Mouse (Mus musculus): ENCODE data around the gene Slc25a36. TPM values are rescaled to one million over a fixed set of nuclear protein-coding genes. Genes with fewer than 3 reads are reported as not detected.

Slc25a36 gene
- polyA plus RNA-seq, 1 experiment from 2014 or later, result 45.1 TPM

- H3K4me3 ChIP-seq (ENCODE audit: low read length), result no peak overlapping the region
- no peaks in the 10 kb centered on the region for H3K4me1 ChIP-seq (ENCODE audit: control insufficient read depth, insufficient read depth, low read length)
- H3K4me2 ChIP-seq (ENCODE audit: low read depth, low read length), result no peak overlapping the region
- no peaks in the 10 kb centered on the region for H3K9me3 ChIP-seq (ENCODE audit: control insufficient read depth, low read length)
- H3K27ac ChIP-seq (ENCODE audit: low read length), result no peak overlapping the region
- H3K9ac ChIP-seq (ENCODE audit: low read depth, low read length), result no peak overlapping the region
- no peaks in the 10 kb centered on the region for H3K36me3 ChIP-seq (ENCODE audit: control insufficient read depth, insufficient read depth, low read length)
- WGBS, result 55% methylated on average over 5 of the region's 5 CpGs
- H3K27me3 ChIP-seq (replicated peaks; ENCODE audit: control insufficient read depth, insufficient read depth, low read length), result no peaks in the 10 kb centered on the region
- ATAC-seq, result no peak
Observed at GRCm38 (mm10) chr9:97065216-97065615, 45.7 kb downstream of the Slc25a36 start.

GRCm38 (mm10) chr9:97064161-97064560 lies 46.8 kb downstream of the Slc25a36 start:
- Histone ChIP-seq H3K9me3 (ENCODE audit: control insufficient read depth, low read length) (no peaks in the 10 kb centered on the region), H3K4me2 (ENCODE audit: low read depth, low read length) (no peak overlapping the region), H3K4me3 (ENCODE audit: low read length) (no peak overlapping the region), H3K27me3 (replicated peaks; ENCODE audit: control insufficient read depth, insufficient read depth, low read length) (no peaks in the 10 kb centered on the region), H3K4me1 (ENCODE audit: control insufficient read depth, insufficient read depth, low read length) (no peaks in the 10 kb centered on the region), H3K9ac (ENCODE audit: low read depth, low read length) (no peak overlapping the region), H3K36me3 (ENCODE audit: control insufficient read depth, insufficient read depth, low read length) (no peaks in the 10 kb centered on the region), H3K27ac (ENCODE audit: low read length) (no peak overlapping the region)
- WGBS, result 91% methylated on average over 1 of the region's 1 CpGs
- no peak for ATAC-seq

- Histone ChIP-seq H3K9me3 (ENCODE audit: control insufficient read depth, low read length) (no peaks in the 10 kb centered on the region), H3K4me2 (ENCODE audit: low read depth, low read length) (no peak overlapping the region), H3K27me3 (replicated peaks; ENCODE audit: control insufficient read depth, insufficient read depth, low read length) (no peaks in the 10 kb centered on the region), H3K4me1 (ENCODE audit: control insufficient read depth, insufficient read depth, low read length) (no peaks in the 10 kb centered on the region), H3K36me3 (ENCODE audit: control insufficient read depth, insufficient read depth, low read length) (no peaks in the 10 kb centered on the region), H3K4me3 (ENCODE audit: low read length) (no peak overlapping the region), H3K9ac (ENCODE audit: low read depth, low read length) (no peak overlapping the region), H3K27ac (ENCODE audit: low read length) (no peak overlapping the region)
- WGBS, result 90% methylated on average over 9 of the region's 9 CpGs
- no peak for ATAC-seq
Observed at GRCm38 (mm10) chr9:97061696-97062095, 49.3 kb downstream of the Slc25a36 start.

- Histone ChIP-seq H3K9me3 (ENCODE audit: control insufficient read depth, low read length) (no peaks in the 10 kb centered on the region), H3K4me3 (ENCODE audit: low read length) (0 out of 2 replicates have a peak overlapping the region, but pooled peaks have one; percentile 12), H3K27ac (ENCODE audit: low read length) (no peak overlapping the region), H3K4me1 (ENCODE audit: control insufficient read depth, insufficient read depth, low read length) (0 out of 2 replicates have a peak, but pooled peaks cover 5% of the 10 kb centered on the region), H3K4me2 (ENCODE audit: low read depth, low read length) (peak overlapping the region; percentile 40), H3K36me3 (ENCODE audit: control insufficient read depth, insufficient read depth, low read length) (no peaks in the 10 kb centered on the region), H3K27me3 (replicated peaks; ENCODE audit: control insufficient read depth, insufficient read depth, low read length) (no peaks in the 10 kb centered on the region), H3K9ac (ENCODE audit: low read depth, low read length) (0 out of 2 replicates have a peak overlapping the region, but pooled peaks have one; percentile 2)
- peak; percentile 33; the same call in 1 of the 2 replicates for ATAC-seq
- 32% methylated on average over 18 of the region's 18 CpGs for WGBS
Observed at GRCm38 (mm10) chr9:97056541-97057338, 54.2 kb downstream of the Slc25a36 start.

- Histone ChIP-seq H3K9ac (ENCODE audit: low read depth, low read length) (no peak overlapping the region), H3K27me3 (replicated peaks; ENCODE audit: control insufficient read depth, insufficient read depth, low read length) (no peaks in the 10 kb centered on the region), H3K4me2 (ENCODE audit: low read depth, low read length) (no peak overlapping the region), H3K27ac (ENCODE audit: low read length) (no peak overlapping the region), H3K36me3 (ENCODE audit: control insufficient read depth, insufficient read depth, low read length) (no peaks in the 10 kb centered on the region), H3K4me3 (ENCODE audit: low read length) (no peak overlapping the region), H3K4me1 (ENCODE audit: control insufficient read depth, insufficient read depth, low read length) (0 out of 2 replicates have a peak, but pooled peaks cover 5% of the 10 kb centered on the region), H3K9me3 (ENCODE audit: control insufficient read depth, low read length) (no peaks in the 10 kb centered on the region)
- WGBS, result 56% methylated on average over 14 of the region's 14 CpGs
- peak; percentile 48; the same call in 1 of the 2 replicates for ATAC-seq
Observed at GRCm38 (mm10) chr9:97055906-97056305, 55.1 kb downstream of the Slc25a36 start.

- Histone ChIP-seq H3K27me3 (replicated peaks; ENCODE audit: control insufficient read depth, insufficient read depth, low read length) (no peaks in the 10 kb centered on the region), H3K4me1 (ENCODE audit: control insufficient read depth, insufficient read depth, low read length) (0 out of 2 replicates have a peak, but pooled peaks cover 5% of the 10 kb centered on the region), H3K9me3 (ENCODE audit: control insufficient read depth, low read length) (no peaks in the 10 kb centered on the region), H3K9ac (ENCODE audit: low read depth, low read length) (no peak overlapping the region), H3K4me3 (ENCODE audit: low read length) (no peak overlapping the region), H3K4me2 (ENCODE audit: low read depth, low read length) (no peak overlapping the region), H3K36me3 (ENCODE audit: control insufficient read depth, insufficient read depth, low read length) (no peaks in the 10 kb centered on the region), H3K27ac (ENCODE audit: low read length) (no peak overlapping the region)
- 48% methylated on average over 8 of the region's 8 CpGs for WGBS
- ATAC-seq, result no peak
Observed at GRCm38 (mm10) chr9:97051176-97051575, 59.8 kb downstream of the Slc25a36 start.

GRCm38 (mm10) chr9:97046240-97046639 lies 64.7 kb downstream of the Slc25a36 start:
- 86% methylated on average over 4 of the region's 4 CpGs for WGBS
- Histone ChIP-seq H3K4me1 (ENCODE audit: control insufficient read depth, insufficient read depth, low read length) (no peaks in the 10 kb centered on the region), H3K36me3 (ENCODE audit: control insufficient read depth, insufficient read depth, low read length) (no peaks in the 10 kb centered on the region), H3K4me2 (ENCODE audit: low read depth, low read length) (no peak overlapping the region), H3K27ac (ENCODE audit: low read length) (no peak overlapping the region), H3K9me3 (ENCODE audit: control insufficient read depth, low read length) (no peaks in the 10 kb centered on the region), H3K27me3 (replicated peaks; ENCODE audit: control insufficient read depth, insufficient read depth, low read length) (no peaks in the 10 kb centered on the region), H3K9ac (ENCODE audit: low read depth, low read length) (no peak overlapping the region), H3K4me3 (ENCODE audit: low read length) (no peak overlapping the region)
- ATAC-seq, result no peak

- H3K36me3 ChIP-seq (ENCODE audit: control insufficient read depth, insufficient read depth, low read length), result no peaks in the 10 kb centered on the region
- H3K4me1 ChIP-seq (ENCODE audit: control insufficient read depth, insufficient read depth, low read length), result no peaks in the 10 kb centered on the region
- WGBS, result 81% methylated on average over 8 of the region's 8 CpGs
- H3K4me3 ChIP-seq (ENCODE audit: low read length), result no peak overlapping the region
- no peaks in the 10 kb centered on the region; the same call in 1 of the 2 replicates for H3K27me3 ChIP-seq (replicated peaks; ENCODE audit: control insufficient read depth, insufficient read depth, low read length)
- H3K4me2 ChIP-seq (ENCODE audit: low read depth, low read length), result no peak overlapping the region
- no peak overlapping the region for H3K27ac ChIP-seq (ENCODE audit: low read length)
- no peak for ATAC-seq
- no peak overlapping the region for H3K9ac ChIP-seq (ENCODE audit: low read depth, low read length)
- no peaks in the 10 kb centered on the region for H3K9me3 ChIP-seq (ENCODE audit: control insufficient read depth, low read length)
Observed at GRCm38 (mm10) chr9:97041633-97042032, 69.3 kb downstream of the Slc25a36 start.

- Histone ChIP-seq H3K36me3 (ENCODE audit: control insufficient read depth, insufficient read depth, low read length) (no peaks in the 10 kb centered on the region), H3K4me2 (ENCODE audit: low read depth, low read length) (no peak overlapping the region), H3K4me3 (ENCODE audit: low read length) (no peak overlapping the region), H3K27me3 (replicated peaks; ENCODE audit: control insufficient read depth, insufficient read depth, low read length) (no peaks in the 10 kb centered on the region; the same call in 1 of the 2 replicates), H3K4me1 (ENCODE audit: control insufficient read depth, insufficient read depth, low read length) (no peaks in the 10 kb centered on the region), H3K9ac (ENCODE audit: low read depth, low read length) (no peak overlapping the region), H3K27ac (ENCODE audit: low read length) (no peak overlapping the region), H3K9me3 (ENCODE audit: control insufficient read depth, low read length) (no peaks in the 10 kb centered on the region)
- no peak for ATAC-seq
- 92% methylated on average over 3 of the region's 3 CpGs for WGBS
Observed at GRCm38 (mm10) chr9:97038010-97038409, 72.9 kb downstream of the Slc25a36 start.
